Mouse (Mus musculus) CD8-positive naive resting alpha-beta T cell, adult 2 months (primary cell): ENCODE results near the gene Kdm6b.
A peak's percentile ranks its signal among the peaks of the same experiment; 100 is the strongest.

Experiments used
- DNase-seq, 2 experiments: peaks; one replicate each; pipeline ENCODE4 v3.0.0; 2022; ENCODE audit warnings: low read depth in 2 of 2, low spot score in 2 of 2

The Kdm6b gene

GRCm38 (mm10) chr11:69367616-69368355 lies 45.7 kb downstream of the Kdm6b start:
- DNase-seq, result no peak

- DNase-seq, result peak; percentile 28 to 55
These were observed 46.4 kb downstream of the Kdm6b start for GRCm38 (mm10) chr11:69366855-69367615.

GRCm38 (mm10) chr11:69366157-69366854 lies 47.2 kb downstream of the Kdm6b start:
- DNase-seq, result peak; percentile 83 to 86

GRCm38 (mm10) chr11:69365722-69366121 lies 47.8 kb downstream of the Kdm6b start:
- no peak for DNase-seq

- no peak for DNase-seq
These were observed 48.6 kb downstream of the Kdm6b start for GRCm38 (mm10) chr11:69364910-69365309.

GRCm38 (mm10) chr11:69364376-69364775 lies 49.1 kb downstream of the Kdm6b start:
- no peak for DNase-seq

GRCm38 (mm10) chr11:69362479-69362878 lies 51.0 kb downstream of the Kdm6b start:
- DNase-seq, result no peak

- no peak for DNase-seq
These were observed 51.5 kb downstream of the Kdm6b start for GRCm38 (mm10) chr11:69362021-69362420.

- DNase-seq, result no peak
These were observed 55.8 kb downstream of the Kdm6b start for GRCm38 (mm10) chr11:69357690-69358089.

- no peak for DNase-seq
These were observed 56.9 kb downstream of the Kdm6b start for GRCm38 (mm10) chr11:69356544-69356943.
